Mouse (Mus musculus): ENCODE results near the gene Gpr162. TPM values are rescaled to one million over a fixed set of nuclear protein-coding genes. Genes with fewer than 3 reads are reported as not detected.
"Not testable (repeated sequence)": the region's sequence is repeated elsewhere in the genome, so short reads cannot be mapped to it uniquely, and the experiment has no call there.

Gene Gpr162
- total RNA-seq, 2 experiments from 2014 or later = 214 to 216 TPM

GRCm38 (mm10) chr6:124817125-124817524 is 46.7 kb downstream of the Gpr162 start:
- intact Hi-C loops (cut with DNase I) = no loop called here
- DNase-seq (ENCODE audit: extremely low spot score in 1 of 2, low spot score in 2 of 2) = peak in 1 of 2 experiments; percentile 13

GRCm38 (mm10) chr6:124816611-124817010 is 47.2 kb downstream of the Gpr162 start:
- intact Hi-C loops (cut with DNase I) = no loop called here
- DNase-seq (ENCODE audit: extremely low spot score in 1 of 2, low spot score in 2 of 2) = peak in 1 of 2 experiments; percentile 7

GRCm38 (mm10) chr6:124814858-124815774 is 48.7 kb downstream of the Gpr162 start:
- intact Hi-C loops (cut with DNase I) = no loop called here
- peak in 1 of 2 experiments; percentile 24 for DNase-seq (ENCODE audit: extremely low spot score in 1 of 2, low spot score in 2 of 2)

- DNase-seq (ENCODE audit: extremely low spot score in 1 of 2, low spot score in 2 of 2) = peak in 1 of 2 experiments; percentile 60
- intact Hi-C loops (cut with DNase I) = no loop called here
These were observed 49.3 kb downstream of the Gpr162 start for GRCm38 (mm10) chr6:124814448-124814847.

- peak; percentile 88 to 94 for DNase-seq (ENCODE audit: extremely low spot score in 1 of 2, low spot score in 2 of 2)
- intact Hi-C loops (cut with DNase I) = no loop called here
These were observed 49.9 kb downstream of the Gpr162 start, which contains the start of gene Tpi1 for GRCm38 (mm10) chr6:124813933-124814332. Gene Tpi1, minus strand, starts transcription at chr6:124814296.

GRCm38 (mm10) chr6:124813496-124813895 is 50.3 kb downstream of the Gpr162 start:
- peak; percentile 71 to 85 for DNase-seq (ENCODE audit: extremely low spot score in 1 of 2, low spot score in 2 of 2)
- intact Hi-C loops (cut with DNase I) = no loop called here

- peak in 1 of 2 experiments; percentile 25 for DNase-seq (ENCODE audit: extremely low spot score in 1 of 2, low spot score in 2 of 2)
- intact Hi-C loops (cut with DNase I) = no loop called here
These were observed 50.9 kb downstream of the Gpr162 start for GRCm38 (mm10) chr6:124812848-124813247.

GRCm38 (mm10) chr6:124811701-124812560 is 51.9 kb downstream of the Gpr162 start:
- DNase-seq (ENCODE audit: extremely low spot score in 1 of 2, low spot score in 2 of 2) = peak in 1 of 2 experiments; percentile 43
- intact Hi-C loops (cut with DNase I) = no loop called here

GRCm38 (mm10) chr6:124811403-124811665 is 52.4 kb downstream of the Gpr162 start:
- intact Hi-C loops (cut with DNase I) = no loop called here
- no peak for DNase-seq (ENCODE audit: extremely low spot score in 1 of 2, low spot score in 2 of 2)

- DNase-seq (ENCODE audit: extremely low spot score in 1 of 2, low spot score in 2 of 2); intact Hi-C loops (cut with DNase I): not testable (repeated sequence)
These were observed 53.0 kb downstream of the Gpr162 start for GRCm38 (mm10) chr6:124810566-124811402.

- intact Hi-C loops (cut with DNase I) = loop anchor here (5.0 kb wide), 1 partner anchor 53 kb away; the partner anchor contains the start of genes Atn1 and Gm45234
- peak in 1 of 2 experiments; percentile 53 for DNase-seq (ENCODE audit: extremely low spot score in 1 of 2, low spot score in 2 of 2)
These were observed 53.8 kb downstream of the Gpr162 start for GRCm38 (mm10) chr6:124809775-124810538.

GRCm38 (mm10) chr6:124809052-124809774 is 54.6 kb downstream of the Gpr162 start:
- intact Hi-C loops (cut with DNase I) = loop anchor here (5.0 kb wide), 1 partner anchor 52 kb away; the partner anchor contains the start of genes Atn1 and Gm45234

More at GRCm38 (mm10) chr6:124809052-124809774, 54.6 kb downstream of the Gpr162 start:
- DNase-seq (ENCODE audit: extremely low spot score in 1 of 2, low spot score in 2 of 2) = peak in 1 of 2 experiments; percentile 89

Other genes starting within 250 kb of the Gpr162 start
- under 1 TPM; 0.19 to 0.59 TPM for gene C1s2, start 227.9 kb downstream of the Gpr162 start, total RNA-seq (2021)
- gene Lpcat3, start 201.0 kb downstream of the Gpr162 start, total RNA-seq (2021) = 10 to 100 TPM; 29.7 to 36.4 TPM
- gene Emg1, start 151.8 kb downstream of the Gpr162 start, total RNA-seq (2021) = 10 to 100 TPM; 38.0 to 42.6 TPM
- 100 to 1,000 TPM; 151 to 160 TPM for gene Phb2, start 151.6 kb downstream of the Gpr162 start, total RNA-seq (2021)
- gene Ptpn6, start 125.3 kb downstream of the Gpr162 start, total RNA-seq (2021) = 1 to 10 TPM; 3.4 to 4.7 TPM
- 100 to 1,000 TPM; 298 to 316 TPM for gene Grcc10, start 122.6 kb downstream of the Gpr162 start, total RNA-seq (2021)
- gene Gm45234, start 108.0 kb downstream of the Gpr162 start, total RNA-seq (2021) = not detected
- gene Atn1, start 107.5 kb downstream of the Gpr162 start, total RNA-seq (2021) = 100 to 1,000 TPM; 156 to 158 TPM
- 100 to 1,000 TPM; 466 to 486 TPM for gene Eno2, start 94.3 kb downstream of the Gpr162 start, total RNA-seq (2021)
- under 1 TPM; 0.41 to 0.77 TPM for gene Lrrc23, start 84.3 kb downstream of the Gpr162 start, total RNA-seq (2021)
- 1 to 10 TPM; 4.4 to 5.3 TPM for gene Spsb2, start 55.3 kb downstream of the Gpr162 start, total RNA-seq (2021)
- 100 to 1,000 TPM; 512 to 527 TPM for gene Tpi1, start 49.7 kb downstream of the Gpr162 start, total RNA-seq (2021)
- 100 to 1,000 TPM; 194 to 200 TPM for gene Usp5, start 34.5 kb downstream of the Gpr162 start, total RNA-seq (2021)
- gene Cdca3, start 34.4 kb downstream of the Gpr162 start, total RNA-seq (2021) = 1 to 10 TPM; 2.8 to 4.4 TPM
- under 1 TPM; 0.19 to 0.28 TPM for gene Gnb3, start 23.7 kb downstream of the Gpr162 start, total RNA-seq (2021)
- gene P3h3, start 6.2 kb downstream of the Gpr162 start, total RNA-seq (2021) = 10 to 100 TPM; 30.7 to 32.5 TPM
- gene Cd4, start 24.2 kb upstream of the Gpr162 start, total RNA-seq (2021) = 1 to 10 TPM; 1.2 to 3.7 TPM
- 1 to 10 TPM; 1.4 to 1.5 TPM for gene Lag3, start 47.7 kb upstream of the Gpr162 start, total RNA-seq (2021)
- 1,000 to 10,000 TPM; 1,368 to 1,394 TPM for gene Ptms, start 56.1 kb upstream of the Gpr162 start, total RNA-seq (2021)
- 100 to 1,000 TPM; 597 to 610 TPM for gene Mlf2, start 67.4 kb upstream of the Gpr162 start, total RNA-seq (2021)
- gene Cops7a, start 101.6 kb upstream of the Gpr162 start, total RNA-seq (2021) = 100 to 1,000 TPM; 115 to 116 TPM
- 100 to 1,000 TPM; 116 TPM for gene Pianp, start 132.7 kb upstream of the Gpr162 start, total RNA-seq (2021)
- 10 to 100 TPM; 41.0 to 41.2 TPM for gene Zfp384, start 145.2 kb upstream of the Gpr162 start, total RNA-seq (2021)
- gene Ing4, start 175.8 kb upstream of the Gpr162 start, total RNA-seq (2021) = 10 to 100 TPM; 56.9 to 59.9 TPM
- 1 to 10 TPM; 8.0 to 8.7 TPM for gene Acrbp, start 185.7 kb upstream of the Gpr162 start, total RNA-seq (2021)
- gene Lpar5, start 203.9 kb upstream of the Gpr162 start, total RNA-seq (2021) = 1 to 10 TPM in 1 of 2 experiments, under 1 TPM in 1; 0.45 to 1.0 TPM
- gene Chd4, start 232.0 kb upstream of the Gpr162 start, total RNA-seq (2021) = 100 to 1,000 TPM; 147 to 157 TPM